Mouse (Mus musculus): ENCODE results near the gene Cdk6. TPM values are rescaled to one million over a fixed set of nuclear protein-coding genes. Genes with fewer than 3 reads are reported as not detected.
A peak's percentile ranks its signal among the peaks of the same experiment; 100 is the strongest.

The Cdk6 gene
- total and polyA plus RNA-seq, 2 experiments from 2014 or later, result 9.4 to 19.8 TPM

DNA sequence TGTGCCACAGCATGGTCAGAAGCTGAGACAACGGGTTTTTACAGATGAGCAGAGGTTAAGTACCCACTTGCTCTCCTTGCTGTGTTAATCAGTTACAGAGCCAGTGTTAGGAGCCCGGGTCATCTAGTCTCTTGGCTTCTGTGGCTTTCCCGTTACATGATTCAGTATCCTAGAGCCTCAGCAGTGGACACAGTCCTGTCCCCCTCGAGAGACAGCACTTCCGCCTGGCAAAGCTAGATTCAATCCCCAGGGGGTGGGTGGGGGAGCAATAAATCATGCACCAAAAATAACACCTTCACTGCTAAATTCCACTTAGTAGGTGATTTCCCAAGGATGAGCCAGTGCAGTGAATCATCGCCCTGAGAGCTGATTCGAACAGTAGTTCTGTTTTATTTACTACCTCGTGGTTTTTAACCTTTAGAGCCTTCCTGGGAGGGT lies 160.3 kb downstream of the Cdk6 start:
- no peaks in the 10 kb centered on the region for H3K4me1 ChIP-seq (ENCODE audit: insufficient read depth)
- H3K4me3 ChIP-seq (ENCODE audit: low read depth, low read length), result no peak overlapping the region
- no peak overlapping the region for H3K9ac ChIP-seq
- H3K4me2 ChIP-seq (ENCODE audit: low read depth), result no peak overlapping the region
- ATAC-seq (no peak), DNase-seq (no peak)
- 71% methylated on average over 8 of the region's 8 CpGs for WGBS
- no peak for TF ChIP-seq CTCF (IDR thresholded peaks at IDR 0.05; ENCODE audit: low read depth)
- H3K27ac ChIP-seq (ENCODE audit: low read depth, low read length), result no peak overlapping the region
- no peaks in the 10 kb centered on the region for H3K9me3 ChIP-seq (ENCODE audit: low read length)
- no peaks in the 10 kb centered on the region for H3K36me3 ChIP-seq (ENCODE audit: insufficient read depth)
- no peaks in the 10 kb centered on the region for H3K27me3 ChIP-seq (ENCODE audit: insufficient read depth, low read length)

DNA sequence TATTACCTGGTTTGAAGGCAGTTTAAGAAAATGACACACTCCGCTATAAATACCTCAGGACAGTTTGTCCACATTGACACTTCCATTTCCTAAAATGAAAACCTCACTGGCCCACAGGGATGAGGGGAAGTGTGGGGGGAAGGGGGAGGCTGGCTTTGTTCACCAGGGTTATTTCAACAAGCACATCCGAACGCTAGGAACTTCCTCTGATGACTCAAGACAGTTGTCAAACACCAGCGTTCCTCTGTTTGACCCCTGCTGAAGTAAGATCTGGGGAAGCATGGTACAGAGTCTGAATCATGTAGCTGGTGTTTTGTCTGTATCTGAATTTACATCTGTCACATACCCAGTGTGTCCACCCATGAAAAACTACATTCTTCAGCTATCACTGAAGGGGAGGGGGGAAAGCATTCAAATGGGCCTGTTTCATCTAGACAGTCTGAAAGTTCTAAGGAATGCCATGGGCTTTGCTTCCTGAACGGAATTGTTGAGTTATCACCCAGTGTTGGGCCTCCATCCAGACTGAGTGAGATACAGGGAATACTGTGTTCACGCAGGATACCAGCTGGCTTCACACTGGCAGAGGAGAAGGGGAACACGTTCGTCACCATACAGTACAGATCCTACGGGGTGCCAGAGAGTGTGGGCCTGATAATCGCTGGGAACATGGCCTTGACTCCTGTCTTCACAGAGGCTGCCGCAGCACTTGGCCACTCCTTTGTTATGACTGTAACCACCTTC lies 161.5 kb downstream of the Cdk6 start:
- H3K9me3 ChIP-seq (ENCODE audit: low read length), result no peaks in the 10 kb centered on the region
- no peak overlapping the region for H3K4me3 ChIP-seq (ENCODE audit: low read depth, low read length)
- ATAC-seq, result peak; percentile 78
- TF ChIP-seq CTCF (IDR thresholded peaks at IDR 0.05; ENCODE audit: low read depth), result no peak
- WGBS, result 66% methylated on average over 11 of the region's 11 CpGs
- peak; percentile 50 for DNase-seq
- no peaks in the 10 kb centered on the region for H3K27me3 ChIP-seq (ENCODE audit: insufficient read depth, low read length)
- no peaks in the 10 kb centered on the region for H3K36me3 ChIP-seq (ENCODE audit: insufficient read depth)
- H3K4me2 ChIP-seq (ENCODE audit: low read depth), result no peak overlapping the region
- no peaks in the 10 kb centered on the region for H3K4me1 ChIP-seq (ENCODE audit: insufficient read depth)
- H3K9ac ChIP-seq, result no peak overlapping the region
- H3K27ac ChIP-seq (ENCODE audit: low read depth, low read length), result no peak overlapping the region

- DNase-seq, result no peak
- Histone ChIP-seq H3K9ac (no peak overlapping the region), H3K9me3 (ENCODE audit: low read length) (no peaks in the 10 kb centered on the region), H3K4me1 (ENCODE audit: insufficient read depth) (no peaks in the 10 kb centered on the region), H3K4me2 (ENCODE audit: low read depth) (no peak overlapping the region), H3K4me3 (ENCODE audit: low read depth, low read length) (no peak overlapping the region), H3K36me3 (ENCODE audit: insufficient read depth) (no peaks in the 10 kb centered on the region), H3K27me3 (ENCODE audit: insufficient read depth, low read length) (no peaks in the 10 kb centered on the region), H3K27ac (ENCODE audit: low read depth, low read length) (no peak overlapping the region)
- ATAC-seq, result no peak
- WGBS, result 80% methylated on average over 4 of the region's 4 CpGs
- no peak for TF ChIP-seq CTCF (IDR thresholded peaks at IDR 0.05; ENCODE audit: low read depth)
Measured at GRCm38 (mm10) chr5:3503373-3503772, 162.1 kb downstream of the Cdk6 start.

DNA sequence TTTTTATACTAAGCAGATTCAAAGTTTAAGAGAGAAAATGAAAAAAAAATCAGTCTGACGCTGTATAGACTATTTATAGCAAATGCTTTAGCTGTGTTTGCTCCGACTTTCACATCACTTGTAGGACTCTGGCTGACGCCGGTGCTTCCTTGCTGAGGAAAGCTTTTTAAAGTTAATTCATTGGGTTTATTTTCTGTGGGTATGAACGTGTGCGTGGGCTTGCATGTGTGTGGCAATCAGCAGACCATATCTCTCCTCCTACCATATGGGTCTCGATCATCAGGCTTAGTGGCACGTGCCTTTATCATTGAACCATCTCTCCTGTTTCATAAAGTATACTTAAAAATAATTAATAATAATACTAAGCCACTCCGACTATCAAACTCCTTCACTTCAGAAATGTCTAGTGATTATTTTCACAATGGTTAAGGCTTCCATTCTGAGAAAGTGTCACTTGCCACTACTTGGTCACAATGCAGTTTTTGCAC lies 162.6 kb downstream of the Cdk6 start:
- TF ChIP-seq CTCF (IDR thresholded peaks at IDR 0.05; ENCODE audit: low read depth), result no peak
- Histone ChIP-seq H3K27me3 (ENCODE audit: insufficient read depth, low read length) (no peaks in the 10 kb centered on the region), H3K27ac (ENCODE audit: low read depth, low read length) (no peak overlapping the region), H3K4me1 (ENCODE audit: insufficient read depth) (no peaks in the 10 kb centered on the region), H3K9ac (no peak overlapping the region), H3K9me3 (ENCODE audit: low read length) (no peaks in the 10 kb centered on the region), H3K4me3 (ENCODE audit: low read depth, low read length) (no peak overlapping the region), H3K4me2 (ENCODE audit: low read depth) (no peak overlapping the region), H3K36me3 (ENCODE audit: insufficient read depth) (no peaks in the 10 kb centered on the region)
- ATAC-seq, result peak; percentile 26
- no peak for DNase-seq
- 77% methylated on average over 9 of the region's 9 CpGs for WGBS

- DNase-seq (no peak), ATAC-seq (no peak)
- H3K4me2 ChIP-seq (ENCODE audit: low read depth), result no peak overlapping the region
- no peaks in the 10 kb centered on the region for H3K27me3 ChIP-seq (ENCODE audit: insufficient read depth, low read length)
- WGBS, result 80% methylated on average over 4 of the region's 4 CpGs
- TF ChIP-seq CTCF (IDR thresholded peaks at IDR 0.05; ENCODE audit: low read depth), result no peak
- no peak overlapping the region for H3K9ac ChIP-seq
- H3K4me3 ChIP-seq (ENCODE audit: low read depth, low read length), result no peak overlapping the region
- no peak overlapping the region for H3K27ac ChIP-seq (ENCODE audit: low read depth, low read length)
- H3K9me3 ChIP-seq (ENCODE audit: low read length), result no peaks in the 10 kb centered on the region
- H3K4me1 ChIP-seq (ENCODE audit: insufficient read depth), result no peaks in the 10 kb centered on the region
- H3K36me3 ChIP-seq (ENCODE audit: insufficient read depth), result no peaks in the 10 kb centered on the region
Measured at GRCm38 (mm10) chr5:3504453-3504852, 163.2 kb downstream of the Cdk6 start.

- TF ChIP-seq CTCF (IDR thresholded peaks at IDR 0.05; ENCODE audit: low read depth), result no peak
- no peak overlapping the region for H3K4me2 ChIP-seq (ENCODE audit: low read depth)
- no peaks in the 10 kb centered on the region for H3K27me3 ChIP-seq (ENCODE audit: insufficient read depth, low read length)
- WGBS, result 66% methylated on average over 2 of the region's 2 CpGs
- no peak overlapping the region for H3K27ac ChIP-seq (ENCODE audit: low read depth, low read length)
- DNase-seq (no peak), ATAC-seq (no peak)
- H3K4me1 ChIP-seq (ENCODE audit: insufficient read depth), result no peaks in the 10 kb centered on the region
- H3K9ac ChIP-seq, result no peak overlapping the region
- no peak overlapping the region for H3K4me3 ChIP-seq (ENCODE audit: low read depth, low read length)
- no peaks in the 10 kb centered on the region for H3K36me3 ChIP-seq (ENCODE audit: insufficient read depth)
- H3K9me3 ChIP-seq (ENCODE audit: low read length), result no peaks in the 10 kb centered on the region
Measured at GRCm38 (mm10) chr5:3505553-3505952, 164.3 kb downstream of the Cdk6 start.

- H3K27me3 ChIP-seq (ENCODE audit: insufficient read depth, low read length), result no peaks in the 10 kb centered on the region
- H3K9ac ChIP-seq, result no peak overlapping the region
- H3K4me1 ChIP-seq (ENCODE audit: insufficient read depth), result no peaks in the 10 kb centered on the region
- H3K4me2 ChIP-seq (ENCODE audit: low read depth), result no peak overlapping the region
- no peak for ATAC-seq
- no peak for TF ChIP-seq CTCF (IDR thresholded peaks at IDR 0.05; ENCODE audit: low read depth)
- no peak for DNase-seq
- no peaks in the 10 kb centered on the region for H3K36me3 ChIP-seq (ENCODE audit: insufficient read depth)
- no peak overlapping the region for H3K27ac ChIP-seq (ENCODE audit: low read depth, low read length)
- 79% methylated on average over 7 of the region's 7 CpGs for WGBS
- no peak overlapping the region for H3K4me3 ChIP-seq (ENCODE audit: low read depth, low read length)
- H3K9me3 ChIP-seq (ENCODE audit: low read length), result no peaks in the 10 kb centered on the region
Measured at GRCm38 (mm10) chr5:3508480-3509381, 167.4 kb downstream of the Cdk6 start.

All from forebrain, postnatal 0 days (tissue).